ENCODE assay signal across 10 mouse cellular contexts in genomic region chr7:70368751-70369060, GRCm38 (mm10). TPM values are rescaled to one million over a fixed set of nuclear protein-coding genes. Genes with fewer than 3 reads are reported as not detected.
DNase-seq lines count a peak whose midpoint lies in the region; ATAC-seq lines count a peak whose summit lies in the region.
"Had no signal": no experiment of that assay in that cellular context is flagged by ENCODE, and none has a peak within 500 bp of the region (broad histone marks: within the 10 kb centered on the region; RNA-seq: fewer than 3 reads in every experiment).

No protein-coding gene starts in this region.

- no peak for DNase-seq in kidney, adult 8-10 months
- no peak for DNase-seq in spleen, adult 12 weeks (ENCODE audit: low spot score)
- no peak for DNase-seq in thymus, postnatal 10 days (ENCODE audit: low spot score in 2 of 2)
- DNase-seq in spleen, adult 18-20 months: no peak
- DNase-seq: lung, postnatal 36 days had no signal

- H3K4me2 ChIP-seq in kidney, embryonic 16.5 days (replicated peaks; ENCODE audit: low read depth, low read length): peak overlapping the region; percentile 68
- H3K4me2 ChIP-seq in forebrain, embryonic 12.5 days: peak overlapping the region; percentile 61
- peak overlapping the region; percentile 73; the same call in 1 of the 2 replicates for H3K4me2 ChIP-seq in intestine, embryonic 16.5 days (ENCODE audit: low read depth, low read length)
- peak overlapping the region; percentile 90 for H3K4me2 ChIP-seq in neural tube, embryonic 13.5 days

- peak overlapping the region; percentile 98 for H3K27ac ChIP-seq in kidney, embryonic 16.5 days (ENCODE audit: low read length)
- peak overlapping the region; percentile 93 for H3K27ac ChIP-seq in forebrain, embryonic 12.5 days
- no peak overlapping the region for H3K27ac ChIP-seq in intestine, embryonic 16.5 days (ENCODE audit: low read length)
- H3K27ac ChIP-seq in neural tube, embryonic 13.5 days (replicated peaks): peak overlapping the region; percentile 75

- no peak for ATAC-seq in kidney, embryonic 16.5 days (ENCODE audit: low FRiP score, low TSS enrichment)
- peak; percentile 22; the same call in 1 of the 2 replicates for ATAC-seq in forebrain, embryonic 12.5 days (ENCODE audit: low FRiP score)
- ATAC-seq in intestine, embryonic 16.5 days: no peak
- no peak for ATAC-seq in neural tube, embryonic 13.5 days (ENCODE audit: low read depth)

- no peaks in the 10 kb centered on the region for H3K36me3 ChIP-seq in kidney, embryonic 16.5 days (ENCODE audit: insufficient read depth, low read length)
- no peaks in the 10 kb centered on the region for H3K36me3 ChIP-seq in forebrain, embryonic 12.5 days (replicated peaks)
- no peaks in the 10 kb centered on the region for H3K36me3 ChIP-seq in intestine, embryonic 16.5 days (ENCODE audit: control insufficient read depth, insufficient read depth, low read length)
- no peaks in the 10 kb centered on the region for H3K36me3 ChIP-seq in neural tube, embryonic 13.5 days
- H3K36me3 ChIP-seq: G1E had no signal

- peak overlapping the region; percentile 81 for H3K9ac ChIP-seq in kidney, embryonic 16.5 days (replicated peaks; ENCODE audit: low read length)
- H3K9ac ChIP-seq in forebrain, embryonic 12.5 days: peak overlapping the region; percentile 62
- H3K9ac ChIP-seq in intestine, embryonic 16.5 days (ENCODE audit: low read depth, low read length): 0 out of 2 replicates have a peak overlapping the region, but pooled peaks have one; percentile 62
- H3K9ac ChIP-seq in neural tube, embryonic 13.5 days: peak overlapping the region; percentile 68

- 0 out of 2 replicates have a peak, but pooled peaks cover 3% of the 10 kb centered on the region for H3K27me3 ChIP-seq in kidney, embryonic 16.5 days (ENCODE audit: insufficient read depth, low read length)
- peaks cover 63% of the 10 kb centered on the region for H3K27me3 ChIP-seq in forebrain, embryonic 12.5 days
- peaks cover 23% of the 10 kb centered on the region for H3K27me3 ChIP-seq in intestine, embryonic 16.5 days (replicated peaks; ENCODE audit: control insufficient read depth, insufficient read depth, low read length)
- H3K27me3 ChIP-seq in neural tube, embryonic 13.5 days: peaks cover 64% of the 10 kb centered on the region

- H3K4me3 ChIP-seq in kidney, embryonic 16.5 days (ENCODE audit: low read length): peak overlapping the region; percentile 62
- peak overlapping the region; percentile 41 for H3K4me3 ChIP-seq in forebrain, embryonic 12.5 days (replicated peaks)
- H3K4me3 ChIP-seq in intestine, embryonic 16.5 days (ENCODE audit: low read length): no peak overlapping the region
- peak overlapping the region; percentile 38 for H3K4me3 ChIP-seq in neural tube, embryonic 13.5 days

- peaks cover 40% of the 10 kb centered on the region for H3K4me1 ChIP-seq in kidney, embryonic 16.5 days (ENCODE audit: insufficient read depth, low read length)
- peaks cover 26% of the 10 kb centered on the region for H3K4me1 ChIP-seq in forebrain, embryonic 12.5 days
- H3K4me1 ChIP-seq in intestine, embryonic 16.5 days (ENCODE audit: control insufficient read depth, insufficient read depth, low read length): peaks cover 20% of the 10 kb centered on the region
- peaks cover 37% of the 10 kb centered on the region for H3K4me1 ChIP-seq in neural tube, embryonic 13.5 days (replicated peaks)

- WGBS in kidney, embryonic 16.5 days: 23% methylated on average over 4 of the region's 4 CpGs
- 3% methylated on average over 4 of the region's 4 CpGs for WGBS in forebrain, embryonic 12.5 days
- 73% methylated on average over 4 of the region's 4 CpGs for WGBS in intestine, embryonic 16.5 days
- 23% methylated on average over 4 of the region's 4 CpGs for WGBS in neural tube, embryonic 13.5 days

- H3K9me3 ChIP-seq in kidney, embryonic 16.5 days (ENCODE audit: low read length): no peaks in the 10 kb centered on the region
- no peaks in the 10 kb centered on the region for H3K9me3 ChIP-seq in forebrain, embryonic 12.5 days
- H3K9me3 ChIP-seq in intestine, embryonic 16.5 days (ENCODE audit: control insufficient read depth, low read length): no peaks in the 10 kb centered on the region
- H3K9me3 ChIP-seq in neural tube, embryonic 13.5 days: no peaks in the 10 kb centered on the region

RNA-seq across cellular contexts. Expression of gene Nr2f2, which starts 2.2 kb away (rescaled TPM):
- polyA plus RNA-seq in kidney, embryonic 16.5 days (2015; fragmentation: Nextera tagmentation; extraction: Ambion mirVana): 165 and 186 TPM in 2 replicates
- polyA plus RNA-seq in forebrain, embryonic 12.5 days (2016; fragmentation: Nextera tagmentation; extraction: Ambion mirVana): 129 and 162 TPM in 2 replicates
- 22.2 and 24.6 TPM in 2 replicates for polyA plus RNA-seq in intestine, embryonic 16.5 days (2015; fragmentation: Nextera tagmentation; extraction: Ambion mirVana)
- polyA plus RNA-seq in neural tube, embryonic 13.5 days (2015; fragmentation: Nextera tagmentation; extraction: Ambion mirVana): 85.5 and 87.8 TPM in 2 replicates
- polyA plus RNA-seq: G1E had no signal
